Mouse (Mus musculus) left cerebral cortex, postnatal 36 days (tissue): ENCODE results near the gene Spi1. TPM values are rescaled to one million over a fixed set of nuclear protein-coding genes. Genes with fewer than 3 reads are reported as not detected.

ENCODE experiments used
- DNase-seq, 2 experiments: peaks; one replicate each; pipeline ENCODE4 v3.0.0; 2021 to 2022; ENCODE audit warnings: low spot score in 2 of 2, mixed read lengths in 1 of 2
- intact Hi-C: fragments of 180-260 bp; cut with DNase I; formaldehyde crosslinking; loops from one replicate; pipeline ENCODE4 v1.15.1; 2025
- total RNA-seq, 2 experiments: library from RNA; stranded (reverse); gene quantifications; 2 replicates each; pipeline ENCODE4 v1.2.3; 2021

The Spi1 gene
- total RNA-seq, 2 experiments from 2014 or later = 4.1 to 5.5 TPM

- no peak for DNase-seq
- intact Hi-C loops = no loop called here
These were observed 65.9 kb downstream of the Spi1 start for GRCm38 (mm10) chr2:91148101-91148500.

DNA sequence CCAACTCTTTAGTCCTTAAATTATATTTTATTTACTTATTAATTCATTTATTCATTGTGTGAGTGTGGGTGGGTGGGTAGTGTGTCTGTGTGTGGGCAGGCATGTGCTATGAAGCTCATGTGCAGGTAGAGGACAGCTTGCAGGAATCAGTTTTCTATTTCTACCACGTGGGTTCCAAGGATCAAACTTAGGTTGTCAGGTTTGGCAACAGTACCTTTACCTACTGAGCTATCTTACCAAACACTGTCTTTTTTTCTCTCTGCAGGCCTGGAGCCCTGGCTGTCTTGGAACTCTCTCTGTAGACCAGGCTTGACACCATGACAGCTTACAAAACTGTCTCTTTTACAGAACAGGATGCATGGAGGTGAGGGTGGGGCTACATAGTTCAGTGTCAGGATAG lies 69.1 kb downstream of the Spi1 start:
- DNase-seq = no peak
- intact Hi-C loops = no loop called here

DNA sequence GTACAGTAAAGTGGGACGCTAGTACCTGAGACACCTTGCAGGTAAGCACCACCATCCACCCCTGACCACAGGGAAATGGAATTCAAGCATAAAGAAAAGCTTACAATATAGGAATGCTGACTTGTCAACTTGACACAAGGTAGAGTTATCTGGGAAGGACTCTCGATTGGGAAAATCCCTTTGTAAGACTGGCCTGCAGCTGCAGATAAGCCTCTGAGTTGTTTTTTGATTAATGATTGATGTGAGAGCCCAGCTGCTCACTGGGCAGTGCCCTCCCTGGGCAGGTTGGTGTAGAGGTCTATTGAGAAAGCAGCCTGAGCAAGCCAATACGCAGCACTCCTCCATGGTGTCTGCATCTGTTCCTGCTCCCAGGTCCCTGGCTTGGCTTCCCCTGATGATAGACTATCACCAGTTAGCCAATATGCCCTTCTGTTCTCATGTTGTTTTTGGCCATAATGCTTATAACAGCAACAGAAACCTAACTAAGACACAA lies 70.7 kb downstream of the Spi1 start:
- no peak for DNase-seq
- intact Hi-C loops = no loop called here

DNA sequence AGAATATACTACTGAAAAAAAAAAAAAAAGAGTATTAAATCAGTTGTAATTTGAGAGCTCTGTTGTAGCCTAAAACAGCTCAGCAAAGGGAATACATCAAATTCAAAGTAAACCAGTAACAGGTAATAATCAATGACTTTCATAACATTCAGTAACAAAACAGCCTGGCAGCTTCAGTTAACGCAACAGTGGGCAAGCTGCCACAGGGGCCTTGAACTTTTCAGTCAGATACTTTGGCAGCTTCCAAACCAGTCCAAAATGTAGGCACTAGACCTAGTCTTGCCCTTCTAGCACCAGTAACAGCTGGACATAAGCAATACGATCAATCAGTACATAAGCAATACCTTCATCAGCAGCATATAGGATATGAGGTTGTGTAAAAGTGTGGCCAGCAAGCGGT lies 71.9 kb downstream of the Spi1 start:
- DNase-seq = no peak
- intact Hi-C loops = no loop called here

GRCm38 (mm10) chr2:91157002-91157752 lies 75.0 kb downstream of the Spi1 start:
- intact Hi-C loops = no loop called here
- no peak for DNase-seq

- intact Hi-C loops = no loop called here
- no peak for DNase-seq
These were observed 78.4 kb downstream of the Spi1 start for GRCm38 (mm10) chr2:91160591-91160990.

- intact Hi-C loops = no loop called here
- DNase-seq = no peak
These were observed 80.8 kb downstream of the Spi1 start for GRCm38 (mm10) chr2:91162952-91163351.

- intact Hi-C loops = no loop called here
- DNase-seq = no peak
These were observed 81.3 kb downstream of the Spi1 start for GRCm38 (mm10) chr2:91163532-91163931.

DNA sequence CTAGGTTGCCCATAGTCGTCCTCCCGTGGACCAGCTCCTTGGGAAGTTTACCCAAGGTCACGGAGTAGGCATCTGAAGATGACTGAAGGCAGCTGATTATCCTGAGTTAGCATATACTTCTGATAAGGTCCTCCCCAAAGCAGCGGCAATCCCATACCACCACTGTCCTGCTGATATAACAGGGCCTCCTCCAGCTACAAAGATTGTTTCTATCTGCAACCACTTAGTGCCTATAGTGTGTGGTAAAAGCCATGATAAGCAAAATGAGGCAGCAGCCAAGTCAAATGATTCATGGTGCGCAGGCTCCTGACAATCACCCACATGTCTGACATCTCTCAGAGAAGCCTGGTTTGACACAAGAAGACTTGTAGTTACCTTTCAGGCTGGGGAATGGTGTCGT lies 82.8 kb downstream of the Spi1 start:
- intact Hi-C loops = no loop called here
- no peak for DNase-seq

Other genes with a start within 250 kb of the Spi1 start
- gene Mtch2, start 235.2 kb upstream of the Spi1 start, total RNA-seq = 100 to 1,000 TPM in 1 of 2 experiments, 10 to 100 TPM in 1; 97.5 to 124 TPM
- 100 to 1,000 TPM; 279 to 315 TPM for gene C1qtnf4, start 196.5 kb upstream of the Spi1 start, total RNA-seq
- 10 to 100 TPM; 39.6 to 39.8 TPM for gene Kbtbd4, start 177.7 kb upstream of the Spi1 start, total RNA-seq
- gene Ndufs3, start 177.6 kb upstream of the Spi1 start, total RNA-seq = 100 to 1,000 TPM; 229 to 240 TPM
- gene Celf1, start 142.0 kb upstream of the Spi1 start, total RNA-seq = 100 to 1,000 TPM; 145 to 163 TPM
- gene Rapsn, start 46.8 kb upstream of the Spi1 start, total RNA-seq = under 1 TPM; 0.47 to 0.54 TPM
- 100 to 1,000 TPM; 206 to 234 TPM for gene Psmc3, start 28.4 kb upstream of the Spi1 start, total RNA-seq
- gene Slc39a13, start 12.0 kb upstream of the Spi1 start, total RNA-seq = 10 to 100 TPM; 27.6 to 36.6 TPM
- under 1 TPM; 0.41 to 0.81 TPM for gene Mybpc3, start 35.8 kb downstream of the Spi1 start, total RNA-seq
- gene Madd, start 101.4 kb downstream of the Spi1 start, total RNA-seq = 100 to 1,000 TPM; 227 to 230 TPM
- gene Nr1h3, start 120.4 kb downstream of the Spi1 start, total RNA-seq = 1 to 10 TPM; 3.1 to 4.2 TPM
- gene Acp2, start 120.5 kb downstream of the Spi1 start, total RNA-seq = 10 to 100 TPM; 44.5 to 46.9 TPM
- 10 to 100 TPM in 1 of 2 experiments, 1 to 10 TPM in 1; 9.6 to 12.2 TPM for gene Ddb2, start 154.6 kb downstream of the Spi1 start, total RNA-seq
- 10 to 100 TPM; 40.8 to 43.2 TPM for gene Pacsin3, start 173.6 kb downstream of the Spi1 start, total RNA-seq
- 10 to 100 TPM; 66.2 to 78.1 TPM for gene Arfgap2, start 182.6 kb downstream of the Spi1 start, total RNA-seq